Mouse (Mus musculus) thymus, adult 2 months (tissue): ENCODE data around the gene Atp2c2. TPM values are rescaled to one million over a fixed set of nuclear protein-coding genes. Genes with fewer than 3 reads are reported as not detected.

Source experiments
- DNase-seq: peaks from one replicate; pipeline ENCODE4 v3.0.0; 2021
- H3K27ac ChIP-seq: fragments of 200-500 bp; 2 replicates; pipeline ENCODE4 v1.5.1; 2012; ENCODE audit warnings: low read length, control low read depth; ENCODE audit not compliant: control insufficient read depth, insufficient read depth
- H3K27me3 ChIP-seq: fragments of 200-500 bp; 2 replicates; pipeline ENCODE4 v1.6.1; 2012; ENCODE audit warnings: mild to moderate bottlenecking, low read length, moderate library complexity, mixed read lengths; ENCODE audit not compliant: control insufficient read depth, insufficient read depth
- H3K36me3 ChIP-seq: fragments of 200-500 bp; 2 replicates; pipeline ENCODE4 v1.6.1; 2012; ENCODE audit warnings: mild to moderate bottlenecking, low read length, moderate library complexity; ENCODE audit not compliant: control insufficient read depth, insufficient read depth
- H3K4me1 ChIP-seq: fragments of 200-500 bp; replicated peaks from 2 replicates; pipeline ENCODE4 v1.6.1; 2012; ENCODE audit warnings: low read length; ENCODE audit not compliant: control insufficient read depth, insufficient read depth
- H3K4me3 ChIP-seq: fragments of 200-500 bp; 2 replicates; pipeline ENCODE4 v1.5.1; 2012; ENCODE audit warnings: mild to moderate bottlenecking, low read length, control low read depth, moderate library complexity; ENCODE audit not compliant: control insufficient read depth, insufficient read depth
- CTCF ChIP-seq: fragments of 200-500 bp; IDR thresholded peaks from 2 replicates; pipeline ENCODE4 v1.5.1; 2012; ENCODE audit warnings: mild to moderate bottlenecking, control low read depth, low read length, moderate library complexity, borderline replicate concordance; ENCODE audit not compliant: control insufficient read depth, poor library complexity, insufficient read depth; ENCODE audit errors: extremely low read depth
- POLR2A ChIP-seq: fragments of 200-500 bp; IDR thresholded peaks from 2 replicates; pipeline ENCODE4 v1.6.1; 2012; ENCODE audit warnings: mild to moderate bottlenecking, low read length, control low read depth, moderate library complexity; ENCODE audit not compliant: control insufficient read depth, poor library complexity, insufficient read depth; ENCODE audit errors: extremely low read depth
- WGBS: fragments of 180-500 bp; shearing (Covaris S2); methylation state at CpG from one replicate; pipeline ENCODE4 v1.1.7; 2018; 5-methylcytosine and 5-hydroxymethylcytosine counted together
- polyA plus RNA-seq: library from polyadenylated mRNA; depleted of rRNA; stranded (reverse); fragments of >200 nt; gene quantifications from 2 replicates; pipeline ENCODE4 v1.2.3, GENCODE M21; 2012

The Atp2c2 gene
- polyA plus RNA-seq, 1 experiment, result 0.16 TPM

DNA sequence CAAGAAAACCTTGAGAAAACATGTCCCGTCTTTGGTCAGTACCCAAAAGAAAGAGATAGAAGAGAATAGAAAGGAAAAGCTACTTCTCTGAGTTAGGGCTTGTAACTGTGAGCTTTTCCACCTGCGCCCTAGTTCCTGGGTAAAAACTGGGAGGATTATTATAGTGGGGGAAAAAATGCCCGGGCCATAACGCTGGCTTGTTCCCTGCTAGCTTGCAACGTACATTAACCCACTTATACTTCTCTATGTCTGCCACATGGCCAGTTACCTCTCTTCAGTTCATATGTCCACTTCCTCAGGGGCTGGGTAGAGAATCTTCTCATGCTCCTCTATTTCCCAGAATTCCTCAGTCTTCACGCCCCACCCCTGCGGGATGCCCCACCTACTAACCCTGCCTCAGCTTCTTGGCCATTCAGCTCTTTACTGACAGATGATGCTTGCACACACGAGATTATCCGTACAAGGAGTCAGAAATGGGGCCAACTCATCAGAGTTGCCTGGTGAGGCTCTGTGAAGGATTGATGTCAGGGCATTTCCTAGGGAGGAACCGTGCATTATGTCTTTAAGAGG lies 36.6 kb downstream of the Atp2c2 start:
- DNase-seq, result no peak
- H3K4me1 ChIP-seq, result no peaks in the 10 kb centered on the region
- 89% methylated on average over 10 of the region's 10 CpGs for WGBS
- no peak overlapping the region for H3K27ac ChIP-seq
- H3K4me3 ChIP-seq, result no peak overlapping the region
- H3K36me3 ChIP-seq, result no peaks in the 10 kb centered on the region
- TF ChIP-seq POLR2A (no peak), CTCF (no peak)
- H3K27me3 ChIP-seq, result no peaks in the 10 kb centered on the region

DNA sequence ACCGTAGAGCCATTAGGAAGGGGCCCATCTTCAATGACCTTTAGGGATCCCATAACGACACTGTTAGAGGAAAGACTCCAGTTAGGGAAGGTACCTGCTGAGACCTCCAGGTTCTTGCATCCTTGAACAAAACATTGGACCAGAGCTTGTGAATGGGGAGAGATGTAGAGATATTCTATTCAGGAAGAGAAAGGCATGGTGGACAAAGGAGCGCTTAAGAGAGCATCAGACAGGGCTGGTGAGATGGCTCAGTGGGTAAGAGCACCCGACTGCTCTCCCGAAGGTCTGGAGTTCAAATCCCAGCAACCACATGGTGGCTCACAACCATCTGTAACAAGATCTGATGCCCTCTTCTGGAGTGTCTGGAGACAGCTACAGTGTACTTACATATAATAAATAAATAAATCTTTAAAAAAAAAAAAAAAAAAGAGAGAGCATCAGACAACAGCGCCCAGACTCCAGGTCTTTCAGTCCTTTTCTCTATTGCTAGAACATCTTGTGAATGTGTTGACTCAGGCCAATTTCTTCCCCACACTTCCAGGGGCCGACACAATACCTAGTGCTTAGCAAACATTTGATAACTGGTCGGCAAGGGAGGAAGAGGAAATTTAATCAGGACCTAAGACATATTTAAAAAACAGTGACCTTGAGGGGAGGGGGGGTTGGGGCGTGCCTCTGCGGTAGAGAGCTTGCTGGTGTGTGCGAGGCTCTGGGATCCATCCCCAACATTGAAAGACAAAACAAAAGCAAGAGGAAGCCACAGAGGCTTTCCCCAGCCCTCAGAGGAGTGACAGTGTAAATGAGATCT lies 37.5 kb downstream of the Atp2c2 start:
- Histone ChIP-seq H3K4me3 (no peak overlapping the region), H3K27me3 (no peaks in the 10 kb centered on the region), H3K4me1 (no peaks in the 10 kb centered on the region), H3K27ac (no peak overlapping the region), H3K36me3 (no peaks in the 10 kb centered on the region)
- DNase-seq, result no peak
- TF ChIP-seq CTCF (no peak), POLR2A (no peak)
- 66% methylated on average over 11 of the region's 11 CpGs for WGBS

DNA sequence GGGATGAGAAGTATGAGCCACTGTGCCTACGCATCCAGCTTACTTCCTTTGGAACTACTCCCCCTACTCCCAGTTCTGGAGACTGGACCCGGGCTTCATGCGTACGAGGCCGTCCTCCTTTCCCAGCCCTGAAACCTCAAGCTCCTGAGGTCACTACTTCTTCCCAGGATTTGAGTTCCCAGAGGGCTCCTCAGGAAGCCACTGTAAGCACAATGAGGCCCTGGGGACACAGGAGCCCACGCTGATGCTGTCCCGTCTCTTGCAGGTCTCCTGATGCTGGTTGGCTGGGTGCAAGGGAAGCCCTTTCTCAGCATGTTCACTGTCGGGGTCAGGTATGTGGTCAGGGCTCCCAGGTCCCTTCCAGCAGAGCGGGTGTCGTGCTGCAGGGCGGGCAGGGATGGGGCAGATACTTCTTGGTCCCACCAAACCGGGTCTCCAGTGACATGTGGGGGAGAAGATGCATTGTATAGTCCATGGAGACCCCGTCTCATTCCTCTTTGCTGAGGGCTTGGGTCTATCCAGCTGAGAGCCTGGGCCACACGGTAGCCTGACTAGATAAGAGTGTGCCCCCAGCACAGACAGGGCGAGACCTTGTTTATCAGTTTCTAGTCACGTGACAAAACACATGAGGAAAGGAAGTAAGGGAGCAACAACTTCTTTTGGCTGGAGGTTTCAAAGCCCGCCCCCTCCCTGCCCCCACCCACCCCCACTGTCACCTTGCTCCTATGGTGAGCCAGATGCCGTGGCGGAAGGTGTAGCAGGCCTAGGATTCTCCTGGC lies 38.5 kb downstream of the Atp2c2 start:
- no peak for DNase-seq
- TF ChIP-seq CTCF (no peak), POLR2A (no peak)

DNA sequence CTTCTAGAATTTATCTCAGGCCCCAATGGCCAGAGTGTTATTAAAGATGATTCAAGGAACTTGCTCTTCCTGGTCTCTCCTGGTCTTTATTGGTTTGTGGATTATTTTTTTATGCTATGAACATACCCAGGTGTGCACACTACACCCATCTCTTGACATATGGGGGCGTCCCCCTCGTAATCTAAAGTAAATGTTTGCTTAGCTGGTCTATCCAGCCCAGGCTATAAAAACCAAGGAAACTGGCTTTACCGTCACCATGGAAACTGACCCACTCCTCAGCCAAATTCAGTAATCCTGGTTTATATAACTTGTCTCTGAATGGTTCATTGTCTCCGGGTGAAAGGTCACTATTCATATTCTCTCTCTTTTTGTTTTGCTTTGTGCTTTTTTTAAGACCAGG lies 40.8 kb downstream of the Atp2c2 start:
- H3K4me3 ChIP-seq, result no peak overlapping the region
- H3K27ac ChIP-seq, result no peak overlapping the region
- no peaks in the 10 kb centered on the region for H3K27me3 ChIP-seq
- DNase-seq, result no peak
- no peaks in the 10 kb centered on the region for H3K36me3 ChIP-seq
- TF ChIP-seq CTCF, result no peak
- WGBS, result 90% methylated on average over 4 of the region's 4 CpGs
- H3K4me1 ChIP-seq, result no peaks in the 10 kb centered on the region

More for the DNA sequence above, 38.5 kb downstream of the Atp2c2 start:
- no peaks in the 10 kb centered on the region for H3K4me1 ChIP-seq
- WGBS, result 85% methylated on average over 19 of the region's 19 CpGs
- no peaks in the 10 kb centered on the region for H3K36me3 ChIP-seq
- no peak overlapping the region for H3K27ac ChIP-seq
- no peak overlapping the region for H3K4me3 ChIP-seq
- no peaks in the 10 kb centered on the region for H3K27me3 ChIP-seq

DNA sequence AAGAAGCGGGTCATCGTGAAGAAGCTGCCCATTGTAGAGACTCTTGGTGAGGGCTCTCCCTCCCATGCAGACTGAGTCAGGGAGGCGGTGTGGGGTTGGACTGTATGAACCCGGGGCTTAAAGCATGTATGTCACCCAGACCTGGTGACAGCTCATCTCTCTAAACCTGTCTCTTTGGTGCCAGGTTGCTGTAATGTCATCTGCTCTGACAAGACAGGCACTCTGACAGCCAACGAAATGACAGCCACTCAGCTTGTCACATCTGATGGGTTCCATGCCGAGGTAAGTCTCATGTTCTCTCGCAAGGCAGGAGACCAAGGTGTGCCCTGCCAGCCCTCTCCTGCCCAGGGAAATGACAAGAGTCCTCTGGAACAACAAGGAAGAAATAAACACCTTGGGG lies 42.6 kb downstream of the Atp2c2 start:
- no peaks in the 10 kb centered on the region for H3K27me3 ChIP-seq
- DNase-seq, result no peak

DNA sequence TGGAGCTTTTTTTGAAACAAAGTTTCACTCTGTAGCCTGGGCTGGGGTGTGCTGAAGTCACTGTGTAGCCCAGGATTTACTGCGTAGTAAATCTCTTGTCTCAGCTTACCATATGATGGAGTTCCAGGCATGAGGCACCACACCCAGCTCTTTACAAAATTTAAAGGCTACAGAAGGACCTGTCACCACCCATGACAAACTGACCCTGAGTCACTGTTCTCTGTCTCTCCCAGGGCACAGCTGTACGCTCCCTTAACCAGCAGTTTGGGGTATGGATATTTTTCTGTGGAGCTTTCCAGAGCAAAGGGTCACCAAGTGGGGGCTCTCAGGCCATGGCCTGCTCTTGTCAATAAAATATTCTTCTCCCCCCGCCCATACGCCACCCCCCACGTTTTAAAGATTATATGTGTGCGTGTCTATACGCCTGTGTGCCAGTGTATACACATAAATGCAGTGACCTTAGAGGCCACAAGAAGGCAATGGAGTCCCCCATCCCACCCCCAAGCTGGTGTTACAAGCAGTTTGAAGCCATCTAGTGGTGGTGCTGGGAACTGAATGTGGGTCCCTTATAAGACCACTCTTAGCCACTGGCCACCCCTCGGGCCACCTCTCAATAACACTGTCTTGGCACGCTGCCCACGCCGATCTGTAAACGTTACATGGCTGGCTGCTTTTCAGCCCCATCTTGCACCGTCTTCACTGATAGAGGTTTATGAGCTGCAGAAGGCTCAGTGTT lies 43.6 kb downstream of the Atp2c2 start:
- peak; percentile 45 for DNase-seq
- no peak overlapping the region for H3K27ac ChIP-seq
- H3K4me3 ChIP-seq, result no peak overlapping the region
- no peaks in the 10 kb centered on the region for H3K4me1 ChIP-seq
- peak; percentile 70; the same call in 1 of the 2 replicates for TF ChIP-seq CTCF
- TF ChIP-seq POLR2A, result no peak
- no peaks in the 10 kb centered on the region for H3K36me3 ChIP-seq
- 75% methylated on average over 13 of the region's 13 CpGs for WGBS
- no peaks in the 10 kb centered on the region for H3K27me3 ChIP-seq

More for the DNA sequence above, 42.6 kb downstream of the Atp2c2 start:
- Histone ChIP-seq H3K4me1 (no peaks in the 10 kb centered on the region), H3K36me3 (no peaks in the 10 kb centered on the region), H3K27ac (no peak overlapping the region), H3K4me3 (no peak overlapping the region)
- no peak for TF ChIP-seq CTCF
- TF ChIP-seq POLR2A, result no peak
- 92% methylated on average over 7 of the region's 7 CpGs for WGBS
